Mouse (Mus musculus) testis, adult 10 weeks (tissue): ENCODE data around the gene Gm16253. TPM values are rescaled to one million over a fixed set of nuclear protein-coding genes. Genes with fewer than 3 reads are reported as not detected.

Experiments
- polyA plus RNA-seq: library from polyadenylated mRNA; stranded (reverse); fragments of 350-450 nt; fragmentation: Illumina TruSeq; extraction: RNeasy Lipid Tissue Mini Kit (QIAGEN cat#74804); gene quantifications from one replicate; pipeline ENCODE4 v1.2.3, GENCODE M21; 2014; ENCODE audit warnings: low read depth, low replicate concordance

The Gm16253 gene
- not detected for polyA plus RNA-seq

DNA sequence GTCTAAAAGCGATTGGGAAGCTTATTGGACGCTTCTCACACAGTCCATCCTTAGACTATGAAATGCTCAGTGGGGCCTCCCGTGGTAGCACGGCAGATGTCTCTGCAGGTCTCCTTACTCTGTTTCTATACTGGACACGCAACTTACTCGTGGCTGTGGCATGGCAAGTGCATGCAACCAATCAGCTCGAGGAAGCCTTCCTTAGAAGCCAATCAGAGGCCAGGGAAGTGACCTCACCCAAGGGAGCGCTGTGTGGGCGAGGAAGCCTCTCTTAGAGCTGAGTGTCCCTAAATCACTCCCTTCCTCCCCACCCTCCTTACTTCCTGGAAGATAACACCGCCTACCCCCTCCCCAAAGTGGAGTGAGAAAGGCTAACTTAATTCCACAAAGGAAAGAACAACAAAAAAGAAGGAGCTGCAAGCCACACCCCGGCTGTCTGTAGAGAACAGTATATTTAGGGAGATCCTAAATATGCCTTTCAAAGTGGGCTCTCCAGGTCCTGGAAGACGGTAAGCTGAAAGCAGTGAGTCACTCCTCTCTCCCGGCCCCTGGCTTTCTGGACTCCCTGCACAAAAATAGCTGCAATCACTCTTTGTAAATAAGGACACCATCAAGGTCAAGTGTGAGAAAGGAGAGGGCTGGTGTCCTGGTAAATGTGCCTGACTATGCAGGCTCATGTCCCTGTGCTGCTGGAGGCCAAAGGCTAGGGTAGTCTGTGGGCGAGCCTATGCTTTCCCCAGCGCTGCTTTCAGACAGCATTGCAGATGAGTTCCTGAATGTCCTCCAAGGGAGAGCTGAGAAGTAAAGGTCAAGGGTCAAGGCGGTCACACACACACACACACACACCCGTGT is at the start of gene Gm16253:
TSS of gene Gm16253 (plus strand) at position 295 of the 852 bp plus-strand sequence.

GRCm38 (mm10) chr3:96557694-96558093 is 19.1 kb upstream of the Gm16253 start, which contains the start of gene Txnip:
Txnip (plus strand) TSS chr3:96557957.

GRCm38 (mm10) chr3:96593790-96594560 is 17.2 kb downstream of the Gm16253 start, which contains the start of gene Polr3gl:
Polr3gl (minus strand) TSS chr3:96594181.

GRCm38 (mm10) chr3:96596228-96596707 is 19.5 kb downstream of the Gm16253 start, which contains the start of gene Ankrd34a:
Ankrd34a (plus strand) TSS chr3:96596636.

DNA sequence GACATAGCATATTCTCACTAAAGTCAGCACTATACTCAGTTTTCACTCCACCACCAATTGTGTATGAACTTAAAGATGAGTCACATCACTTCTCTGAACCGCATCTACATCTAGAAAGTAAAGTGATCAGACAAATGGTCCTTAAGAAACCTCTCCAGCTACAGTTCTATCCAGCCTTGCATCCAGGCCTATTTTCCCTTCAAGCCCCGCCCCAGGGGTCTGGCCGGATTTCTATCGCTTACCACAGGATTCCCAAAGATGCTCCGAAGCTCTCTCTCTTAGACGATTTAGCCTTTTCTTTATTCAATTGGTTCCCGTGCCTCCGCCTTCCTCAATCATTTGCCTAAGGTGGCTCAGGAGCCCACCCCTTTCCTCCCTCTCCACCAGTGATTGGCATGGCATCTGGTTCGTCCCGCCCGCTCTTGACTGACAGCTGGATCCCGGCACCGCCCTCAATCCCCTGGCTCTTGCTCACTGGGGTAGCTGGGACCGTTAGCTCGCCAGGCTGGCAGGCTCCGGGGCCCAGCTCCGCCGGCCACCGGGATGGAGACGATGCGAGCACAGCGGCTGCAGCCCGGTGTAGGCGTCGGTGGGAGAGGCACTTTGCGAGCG is 24.0 kb downstream of the Gm16253 start, which contains the start of gene Lix1l:
TSS of gene Lix1l (plus strand) at position 511 of the 612 bp plus-strand sequence.

GRCm38 (mm10) chr3:96629729-96630600 is 53.2 kb downstream of the Gm16253 start, which contains the start of gene Rbm8a:
Rbm8a (plus strand) TSS chr3:96629933.

Other genes starting within 250 kb of the Gm16253 start
- gene BC107364, start 124.7 kb upstream of the Gm16253 start, polyA plus RNA-seq, result 3.0 TPM
- 5.7 TPM for gene Hfe2, start 51.8 kb upstream of the Gm16253 start, polyA plus RNA-seq
- 45.4 TPM for gene Txnip, start 19.0 kb upstream of the Gm16253 start, polyA plus RNA-seq
- 42.6 TPM for gene Polr3gl, start 17.2 kb downstream of the Gm16253 start, polyA plus RNA-seq
- not detected for gene Ankrd34a, start 19.7 kb downstream of the Gm16253 start, polyA plus RNA-seq
- gene Lix1l, start 24.2 kb downstream of the Gm16253 start, polyA plus RNA-seq, result 10.0 TPM
- 20.2 TPM for gene Rbm8a, start 52.9 kb downstream of the Gm16253 start, polyA plus RNA-seq
- 22.0 TPM for gene Pex11b, start 58.4 kb downstream of the Gm16253 start, polyA plus RNA-seq
- gene Gm42957, start 58.5 kb downstream of the Gm16253 start, polyA plus RNA-seq, result not detected
- gene Itga10, start 68.6 kb downstream of the Gm16253 start, polyA plus RNA-seq, result 0.17 TPM
- 0.17 TPM for gene Ankrd35, start 93.1 kb downstream of the Gm16253 start, polyA plus RNA-seq
- 1.3 TPM for gene Pias3, start 119.4 kb downstream of the Gm16253 start, polyA plus RNA-seq
- 0.10 TPM for gene Nudt17, start 131.6 kb downstream of the Gm16253 start, polyA plus RNA-seq
- 29.0 TPM for gene Polr3c, start 150.6 kb downstream of the Gm16253 start, polyA plus RNA-seq
- 36.1 TPM for gene Rnf115, start 150.7 kb downstream of the Gm16253 start, polyA plus RNA-seq